Mouse (Mus musculus): ENCODE measurements at regions not wholly inside any gene's neighbourhood (a gene's known extent, or its start where the extent isn't known, plus 50 kb on each side); places are given as distances from the start of the nearest gene placed in this dataset.

DNA sequence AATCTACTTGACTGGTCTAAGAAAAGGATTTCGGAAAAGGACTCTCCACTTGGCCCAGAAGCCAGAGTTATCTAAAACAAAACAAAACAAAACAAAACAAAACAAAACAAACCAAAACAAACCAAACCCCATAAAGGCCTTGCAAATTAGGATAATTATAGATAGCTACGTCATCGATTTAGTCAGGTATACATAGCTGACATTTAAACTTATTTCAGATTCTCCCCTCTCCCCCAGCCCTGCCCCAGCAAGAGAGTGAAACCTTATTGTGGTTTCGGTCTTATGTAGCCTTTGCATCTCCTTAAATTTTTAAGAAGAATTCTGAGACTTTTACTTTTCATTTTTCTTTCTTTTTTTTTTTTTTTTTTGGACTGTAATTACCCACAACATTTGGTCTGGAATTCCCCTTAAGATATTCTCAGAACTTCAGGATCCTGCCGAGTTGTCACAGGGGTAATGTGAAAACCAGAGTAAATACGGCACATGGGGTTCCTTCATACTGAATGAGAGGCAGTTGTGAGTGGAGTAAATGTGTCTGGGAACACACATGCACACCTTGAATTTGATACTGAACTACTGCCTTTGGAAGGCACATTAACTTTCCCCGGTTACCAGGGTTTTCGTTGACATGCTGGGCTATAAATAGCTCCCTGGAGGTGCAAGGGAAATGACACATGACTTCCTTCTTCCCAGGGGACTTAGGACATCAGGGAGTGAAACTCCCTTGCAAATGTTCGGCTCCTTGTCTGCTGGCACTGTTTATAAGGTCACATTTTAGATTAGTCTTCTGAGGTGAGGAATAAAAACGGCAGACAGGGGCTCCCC lies 94.8 kb upstream of the Rap1b start:
- DNase-seq (ENCODE audit: low spot score in 2 of 2), result no peak

DNA sequence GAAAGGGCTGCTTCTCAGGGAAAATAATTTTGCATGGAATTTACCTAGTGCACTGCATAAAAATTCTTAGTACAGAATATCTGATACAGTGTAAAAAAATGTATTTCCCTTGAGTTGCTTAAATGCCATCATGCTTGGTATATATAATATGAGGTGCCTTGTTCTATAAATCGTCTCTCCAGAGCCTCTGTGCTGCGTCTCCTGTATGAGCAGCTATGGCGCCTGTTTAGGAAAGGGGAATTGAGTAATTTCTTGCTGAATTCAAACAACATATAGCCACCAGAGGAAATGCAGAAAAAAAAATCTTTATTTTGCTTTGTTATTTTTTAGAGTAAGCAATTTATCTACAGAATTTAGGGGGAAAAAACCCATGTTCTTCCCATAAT lies 95.4 kb upstream of the Rap1b start:
- DNase-seq (ENCODE audit: low spot score in 2 of 2), result no peak

DNA sequence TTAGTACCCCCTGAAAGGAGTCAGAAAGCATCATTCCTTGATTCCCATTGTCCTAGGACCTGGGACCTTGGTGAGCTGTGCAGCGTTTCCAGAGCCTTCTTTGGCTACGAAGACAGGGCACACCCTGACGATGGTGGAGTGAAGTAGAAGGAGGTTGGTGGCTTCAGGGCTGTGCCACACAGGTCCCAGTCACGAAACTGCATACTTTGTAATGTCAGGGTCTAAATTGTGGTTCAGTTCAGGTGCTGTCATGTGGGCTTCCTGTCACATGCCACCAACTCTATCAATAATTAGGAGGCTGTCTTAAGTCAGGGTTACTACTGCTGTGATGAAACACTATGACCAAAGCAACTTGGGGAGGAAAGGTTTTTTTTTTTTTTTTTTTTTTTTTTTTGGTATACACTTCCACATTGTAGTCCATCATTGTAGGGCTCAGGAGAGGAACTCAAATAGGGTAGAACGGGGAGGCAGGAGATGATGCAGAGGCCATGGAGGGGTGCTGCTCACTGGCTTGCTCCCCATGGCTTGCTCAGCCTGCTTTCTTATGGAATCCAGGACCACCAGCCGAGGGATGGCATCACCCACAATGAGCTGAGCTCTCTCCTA lies 98.0 kb upstream of the Rap1b start:
- no peak for DNase-seq (ENCODE audit: low spot score in 2 of 2)

DNA sequence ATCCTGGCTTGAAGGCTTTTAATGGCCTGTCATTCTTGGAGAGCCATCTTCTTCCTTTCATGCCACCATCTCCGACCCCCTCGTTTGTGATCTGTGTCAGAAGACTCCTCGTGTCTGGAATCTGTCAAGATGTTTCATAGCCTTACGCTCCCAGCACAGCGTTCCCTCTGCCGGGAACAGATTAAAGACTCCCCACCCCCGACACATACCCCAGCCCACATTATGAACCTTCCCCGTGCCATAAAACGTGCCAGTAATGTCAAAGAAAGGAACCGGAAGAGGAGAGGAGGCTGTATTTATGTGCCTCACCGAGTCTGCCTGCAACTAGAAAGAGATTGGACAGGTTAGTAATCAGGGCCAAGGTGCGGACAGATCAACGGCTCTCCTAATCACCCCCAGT lies 101.4 kb upstream of the Rap1b start:
- no peak for DNase-seq (ENCODE audit: low spot score in 2 of 2)

DNA sequence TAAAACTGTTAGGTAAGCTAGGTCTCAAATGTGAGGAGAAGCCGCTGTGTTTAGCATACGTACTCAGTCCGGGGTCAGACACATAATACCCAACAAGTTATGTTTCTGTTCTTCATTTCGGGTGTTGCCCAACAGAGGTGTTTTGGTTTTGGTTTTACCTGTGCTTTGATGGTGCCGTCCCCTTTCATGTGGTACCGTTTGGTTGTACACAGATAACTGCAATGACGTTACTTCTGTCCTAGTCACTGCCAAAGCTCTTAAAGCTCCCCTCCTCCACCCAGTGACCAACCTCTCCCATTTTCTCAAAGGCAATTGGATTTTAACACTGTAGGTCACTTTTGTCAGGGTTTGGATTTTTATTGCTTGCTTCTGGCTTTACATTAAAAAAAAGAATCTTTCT lies 102.1 kb upstream of the Rap1b start:
- DNase-seq (ENCODE audit: low spot score in 2 of 2), result no peak

DNA sequence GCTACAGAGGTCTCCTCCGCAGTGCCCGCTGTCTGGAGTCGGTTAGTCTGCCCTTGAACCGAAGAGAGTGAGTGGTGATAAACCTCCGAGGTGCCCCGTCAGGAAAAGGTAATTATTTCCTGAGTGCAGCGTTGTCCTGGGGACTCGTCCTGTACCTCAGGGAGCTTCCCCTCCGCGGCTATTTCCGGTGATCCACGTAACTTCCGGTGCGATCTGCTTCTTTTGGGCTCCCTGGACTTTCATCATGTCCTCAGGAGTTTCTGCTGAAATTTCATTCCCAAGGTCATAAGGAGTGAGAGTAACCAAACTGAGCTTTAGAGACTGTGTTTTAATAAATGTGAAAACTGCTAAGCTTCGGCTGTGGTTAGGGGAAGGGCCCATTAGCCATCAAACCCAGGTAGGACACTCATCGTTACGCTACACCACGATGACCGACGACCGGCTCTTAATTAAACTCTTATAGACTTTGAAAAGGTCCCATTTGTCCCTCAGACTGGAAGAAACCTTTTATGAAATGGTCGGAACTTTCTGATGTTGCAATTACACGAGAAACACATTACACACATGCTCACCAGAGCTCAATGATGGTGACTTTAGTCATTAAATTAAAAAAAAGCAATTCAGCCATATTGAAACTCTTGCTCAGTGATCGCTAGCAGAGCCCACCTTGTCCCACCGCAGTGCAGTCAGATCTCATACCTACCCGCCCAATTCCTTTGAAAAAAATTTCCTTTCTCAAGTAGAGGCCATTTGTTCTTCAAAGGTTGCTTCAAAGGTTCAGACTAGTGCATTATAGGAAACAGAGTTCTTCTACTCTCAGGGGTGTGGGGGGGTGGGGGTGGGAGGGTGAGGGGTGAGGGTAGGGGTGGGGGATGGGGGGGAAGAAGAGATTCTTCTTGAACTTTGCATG lies 106.5 kb upstream of the Rap1b start:
- no peak for DNase-seq (ENCODE audit: low spot score in 2 of 2)

DNA sequence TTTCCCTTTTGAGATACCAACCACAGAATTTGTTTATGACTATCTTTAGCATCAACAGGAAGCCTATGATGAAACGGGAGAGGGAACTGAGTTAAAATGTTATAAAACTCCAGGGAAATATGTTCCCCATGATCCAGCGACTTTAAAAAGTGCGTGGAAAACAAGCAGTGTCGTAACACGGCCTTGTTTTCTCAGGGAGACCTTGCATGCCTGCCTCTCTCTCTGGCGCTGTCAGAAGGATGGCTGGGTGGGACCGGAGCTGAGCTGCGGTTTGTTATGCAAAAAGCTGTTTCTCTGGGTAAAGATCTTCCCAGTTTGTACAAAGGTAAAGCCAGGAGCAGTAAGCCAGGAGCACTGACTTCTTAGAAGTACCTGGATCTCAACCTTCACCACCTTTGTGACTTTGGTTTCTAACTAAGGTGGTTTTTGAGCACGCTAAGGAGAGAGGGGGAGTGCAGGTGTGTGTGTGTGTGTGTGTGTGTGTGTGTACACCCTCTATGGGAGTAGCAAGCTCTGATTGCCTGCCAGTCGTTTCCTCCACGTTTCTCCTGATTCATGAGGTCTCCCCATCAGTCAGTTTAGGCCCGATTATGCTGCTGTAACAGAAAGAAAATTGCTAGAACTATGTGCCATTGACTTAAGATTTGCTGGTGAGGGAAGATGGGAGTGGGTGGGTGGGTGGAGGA lies 107.3 kb upstream of the Rap1b start:
- no peak for DNase-seq (ENCODE audit: low spot score in 2 of 2)

DNA sequence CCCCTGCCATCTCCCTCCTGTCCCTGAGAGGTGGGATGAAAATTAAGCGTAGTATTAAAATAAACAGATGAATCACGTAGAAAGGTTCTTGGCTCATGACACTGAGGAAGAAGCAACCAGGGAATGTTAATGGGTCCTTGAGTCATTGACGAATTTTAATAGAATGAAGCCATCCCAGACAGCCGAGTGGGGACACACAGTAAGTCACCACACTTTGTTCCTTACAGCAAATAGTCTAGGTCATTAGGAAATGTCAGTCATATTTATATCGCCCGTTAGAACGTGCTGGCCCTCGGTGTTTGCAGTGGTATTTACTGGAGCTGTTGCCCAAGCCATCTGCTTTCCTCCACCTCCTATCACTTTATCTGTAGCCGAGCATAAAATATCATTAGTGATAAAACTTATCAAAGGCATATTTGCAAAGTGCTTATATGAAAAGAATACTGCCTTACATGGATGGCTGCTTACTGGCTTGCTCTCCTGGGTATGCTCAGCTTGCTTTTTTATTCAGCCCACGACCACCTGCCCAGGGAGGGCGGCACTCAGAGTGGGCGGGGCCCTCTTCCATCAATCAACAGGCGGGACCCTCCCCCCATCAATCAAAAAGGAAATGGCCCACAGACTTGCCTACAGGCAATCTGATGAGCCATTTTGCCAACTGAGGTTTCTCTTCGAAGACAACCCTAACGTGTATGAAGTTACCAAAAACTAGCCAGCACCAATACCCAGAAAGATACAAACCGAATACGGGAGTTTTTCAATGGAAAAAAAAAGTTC lies 110.5 kb upstream of the Rap1b start:
- DNase-seq (ENCODE audit: low spot score in 2 of 2), result no peak

DNA sequence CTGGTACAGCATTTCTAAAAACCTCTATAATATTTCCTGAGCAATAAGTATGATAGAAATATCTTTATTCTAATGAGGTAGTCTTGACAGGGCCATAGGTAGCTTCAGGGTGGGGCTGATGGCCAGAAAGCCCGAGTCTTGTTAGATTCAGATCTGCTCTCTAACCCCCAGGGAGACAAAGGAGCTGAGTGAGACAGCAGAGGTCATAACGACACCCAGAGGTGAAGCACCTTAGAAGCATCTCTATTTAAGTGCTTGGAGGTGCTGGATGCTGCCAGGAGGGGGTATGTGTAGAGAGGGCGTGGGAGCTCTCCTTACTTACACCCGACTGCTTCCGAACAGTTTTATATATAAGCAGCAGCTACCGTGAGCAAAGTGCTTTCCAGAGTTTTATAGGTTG lies 128.9 kb upstream of the Rap1b start:
- no peak for DNase-seq (ENCODE audit: low spot score in 2 of 2)

DNA sequence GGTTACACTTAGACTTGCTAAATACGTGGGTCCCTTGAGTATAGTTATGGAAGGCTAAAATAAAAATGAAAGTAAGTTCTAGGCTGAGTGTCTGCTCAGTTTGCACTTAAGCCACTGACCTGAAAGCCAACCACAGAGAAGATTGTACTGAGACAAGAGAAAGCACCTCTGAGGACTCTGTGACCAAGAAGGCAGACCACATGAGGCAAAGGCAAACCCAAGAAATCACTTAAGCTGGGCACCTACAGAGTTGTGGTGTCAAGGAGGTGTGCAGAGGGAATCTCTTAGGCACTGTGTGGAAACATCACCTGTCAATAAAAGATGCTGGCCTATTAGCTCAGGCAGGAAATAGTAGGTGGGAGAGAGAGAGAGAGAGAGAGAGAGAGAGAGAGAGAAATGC lies 129.6 kb upstream of the Rap1b start:
- no peak for DNase-seq (ENCODE audit: low spot score in 2 of 2)

DNA sequence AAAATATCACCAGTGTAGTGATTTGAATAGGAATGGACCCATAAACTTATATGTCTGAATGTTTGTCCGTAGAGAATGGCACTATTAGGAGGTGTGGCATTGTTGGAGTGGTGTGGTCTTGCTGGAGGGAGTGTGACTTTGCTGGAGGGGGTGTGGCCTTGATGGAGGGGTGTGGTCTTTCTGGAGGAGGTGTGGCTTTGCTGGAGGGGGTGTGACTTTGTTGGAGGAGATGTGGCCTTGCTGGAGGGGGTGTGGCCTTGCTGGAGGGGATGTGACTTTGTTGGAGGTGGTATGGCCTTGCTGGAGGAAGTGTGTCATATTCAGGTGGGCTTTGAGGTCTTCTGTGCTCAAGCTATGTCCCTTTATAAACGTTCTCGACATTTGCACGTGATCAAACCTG lies 133.3 kb upstream of the Rap1b start:
- no peak for DNase-seq (ENCODE audit: low spot score in 2 of 2)

DNA sequence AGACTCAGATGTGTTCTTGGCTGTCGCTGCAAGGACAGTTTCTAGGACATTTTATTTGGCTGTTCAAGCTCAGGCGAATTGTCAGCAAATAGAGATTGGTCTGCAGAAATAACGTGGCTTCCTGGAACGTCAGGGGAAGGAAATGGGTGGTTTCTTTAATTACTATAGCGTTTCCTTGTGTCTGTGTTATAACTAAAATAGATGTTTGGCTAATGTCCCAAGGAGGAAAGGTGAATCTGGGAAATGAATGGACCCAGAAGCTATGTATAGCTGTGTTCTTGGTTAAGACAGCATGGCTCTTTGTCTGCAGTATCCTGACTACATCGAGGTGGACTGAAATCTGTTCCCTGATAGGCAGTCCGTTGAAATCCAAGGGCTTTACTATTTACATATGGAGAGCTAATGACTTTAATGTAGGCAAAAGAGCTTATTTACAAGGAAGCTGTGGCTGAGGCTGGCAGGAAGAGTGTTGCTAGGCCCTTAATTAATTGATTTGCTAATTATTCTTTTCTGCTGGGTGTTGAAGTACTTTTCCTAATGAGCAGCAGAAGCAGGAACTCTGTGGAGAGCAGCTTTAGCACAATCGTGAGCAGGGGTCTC lies 136.9 kb upstream of the Rap1b start:
- DNase-seq (ENCODE audit: low spot score in 2 of 2), result no peak

DNA sequence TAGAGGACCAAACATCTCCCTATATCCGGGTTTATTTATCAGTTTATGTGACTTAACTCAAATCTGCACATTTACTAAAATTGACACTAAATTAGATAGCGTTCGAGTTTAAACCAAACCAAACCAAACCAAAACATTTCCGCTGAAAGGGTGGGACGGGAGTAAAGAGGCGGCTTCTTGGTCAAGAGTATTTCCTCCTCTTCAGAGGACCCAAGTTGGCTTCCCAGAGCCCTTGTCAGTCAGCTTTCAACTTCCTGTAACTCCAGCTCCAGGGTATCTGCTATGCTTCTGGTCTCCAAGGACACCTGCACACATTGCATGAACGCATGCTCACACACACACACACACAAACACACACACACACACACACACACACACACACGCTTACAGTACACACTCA lies 137.4 kb upstream of the Rap1b start:
- DNase-seq (ENCODE audit: low spot score in 2 of 2), result no peak

DNA sequence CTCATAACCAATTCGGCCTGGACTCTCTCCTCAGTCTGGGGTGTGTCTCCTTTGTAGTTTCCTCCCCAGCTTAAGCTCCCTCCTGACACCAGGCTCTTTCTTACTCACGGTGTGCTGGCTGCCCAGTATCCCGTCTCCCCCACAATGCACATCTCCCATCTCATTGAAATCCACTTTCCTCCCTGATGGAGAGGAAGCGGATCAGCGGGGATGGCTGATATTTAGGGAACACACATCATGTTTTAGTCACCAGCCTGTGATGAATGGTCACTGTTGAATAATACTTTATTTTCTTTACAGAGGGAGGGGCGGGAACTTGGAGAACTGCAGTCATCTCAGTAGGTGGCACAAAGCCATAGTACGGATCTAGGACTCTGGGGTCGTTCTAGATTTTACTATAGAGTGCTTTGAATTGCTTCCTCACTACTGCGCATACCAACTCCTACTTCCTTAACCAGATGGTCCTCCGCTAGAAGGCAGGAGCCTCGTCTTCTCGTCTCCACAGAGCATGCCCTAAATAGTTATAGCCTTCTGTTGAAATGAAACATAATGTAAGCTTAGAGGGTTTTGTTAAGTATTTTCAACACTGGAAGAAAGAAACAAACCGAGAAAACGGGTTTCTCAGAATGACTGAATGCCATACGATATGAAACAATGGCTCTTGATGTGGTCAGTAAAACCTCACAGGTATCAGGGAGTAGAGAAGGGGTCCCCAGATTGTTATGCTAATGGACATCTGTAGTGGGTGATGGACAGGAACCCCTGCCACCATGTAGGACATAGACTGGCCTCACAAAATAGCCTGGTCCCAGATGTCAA lies 139.2 kb upstream of the Rap1b start:
- DNase-seq (ENCODE audit: low spot score in 2 of 2), result no peak

DNA sequence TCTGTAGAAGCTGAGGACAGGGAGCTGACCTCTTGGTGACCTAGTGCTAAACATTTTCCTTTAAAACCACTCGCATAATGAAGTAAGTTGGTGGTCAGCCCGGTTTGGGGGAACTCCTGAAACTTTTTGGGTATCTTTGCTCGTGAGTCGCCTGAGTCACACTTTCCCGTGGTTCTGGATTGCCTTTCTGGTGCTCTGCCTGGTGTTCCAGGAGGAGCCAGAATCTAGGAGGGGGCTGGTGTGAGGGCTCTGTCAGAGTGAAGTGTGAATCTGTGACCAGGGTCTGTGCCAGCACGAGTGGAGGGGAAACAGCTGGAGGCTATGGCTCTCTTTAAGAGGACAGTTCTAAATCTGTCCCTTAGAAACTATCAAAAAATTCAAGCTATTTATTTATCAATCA lies 141.8 kb upstream of the Rap1b start:
- DNase-seq (ENCODE audit: low spot score in 2 of 2), result no peak

DNA sequence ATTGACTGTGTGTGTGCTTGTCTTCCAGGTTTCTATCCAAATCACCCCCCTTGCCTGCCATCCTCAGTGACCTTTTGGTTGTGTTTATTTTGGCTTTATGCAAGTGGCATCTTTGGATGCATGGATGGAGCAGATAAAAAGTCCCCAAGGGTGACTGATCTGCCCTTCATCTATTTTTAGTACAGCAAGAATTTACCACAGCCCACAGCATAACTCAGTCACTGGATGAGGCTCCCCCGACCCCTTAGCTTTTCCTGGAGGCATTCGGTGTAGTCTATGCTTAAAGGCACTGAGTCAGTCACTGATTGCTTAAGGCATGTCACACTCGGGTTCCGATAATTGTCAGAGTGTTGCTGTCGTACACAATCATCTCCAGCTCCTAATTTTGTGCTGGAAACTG lies 142.2 kb upstream of the Rap1b start:
- no peak for DNase-seq (ENCODE audit: low spot score in 2 of 2)

DNA sequence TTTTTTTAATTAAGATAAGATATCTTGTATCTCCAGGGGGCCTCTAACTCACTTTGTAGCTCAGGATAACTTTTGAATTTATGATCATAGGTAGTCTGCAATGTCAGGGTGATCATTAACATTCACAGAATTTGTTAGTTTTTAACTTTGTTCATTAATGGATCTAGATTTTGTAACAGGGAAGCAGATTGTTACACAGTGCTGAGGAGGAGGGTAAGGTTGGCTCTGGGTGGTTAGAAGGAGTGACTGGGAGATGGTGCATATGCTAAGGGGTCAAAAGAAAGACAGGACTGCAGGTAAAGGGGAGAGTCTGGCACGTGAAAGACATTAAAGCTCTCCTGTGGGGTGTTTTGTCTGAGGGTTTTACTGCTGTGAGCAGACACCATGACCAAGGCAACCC lies 145.3 kb upstream of the Rap1b start:
- no peak for DNase-seq (ENCODE audit: low spot score in 2 of 2)

DNA sequence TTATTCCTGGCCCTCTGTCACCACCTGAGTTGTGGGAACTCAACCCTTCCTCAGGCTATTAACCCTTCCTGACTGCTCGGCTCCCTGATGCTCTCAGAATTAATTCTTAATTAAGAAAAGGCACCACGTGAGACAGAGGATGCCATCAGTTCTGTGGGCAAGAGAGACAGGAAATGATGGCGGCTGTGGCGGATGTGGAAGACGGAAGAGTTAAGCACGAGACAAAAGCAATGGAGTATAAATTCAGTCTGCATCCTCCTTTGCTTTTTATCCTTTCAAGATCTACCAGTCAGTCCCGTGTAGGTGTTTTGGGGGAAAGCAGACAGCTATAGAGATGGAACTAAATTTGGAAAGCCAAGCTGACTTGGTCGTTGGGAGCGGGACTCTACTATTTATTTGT lies 146.5 kb upstream of the Rap1b start:
- no peak for DNase-seq (ENCODE audit: low spot score in 2 of 2)

DNA sequence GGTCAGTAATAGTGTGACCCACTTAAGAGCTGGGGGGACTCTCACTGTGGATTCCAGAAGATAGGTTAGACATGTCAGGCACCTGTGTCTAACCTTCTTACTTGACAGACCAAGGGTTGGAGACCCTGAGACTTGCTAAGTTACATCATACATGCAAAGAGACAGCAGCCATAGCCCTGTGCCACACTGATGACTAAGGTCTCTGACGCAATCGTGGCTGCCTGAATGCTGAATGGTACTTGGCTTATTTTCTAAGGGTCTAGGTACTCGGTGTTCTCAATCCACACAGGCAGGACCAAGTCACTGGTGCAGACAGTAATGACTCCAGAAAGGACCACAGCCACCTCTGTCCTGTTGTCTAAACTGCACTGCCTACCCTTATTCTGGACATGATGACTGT lies 147.8 kb upstream of the Mdm1 start:
- DNase-seq (ENCODE audit: low spot score in 2 of 2), result no peak

DNA sequence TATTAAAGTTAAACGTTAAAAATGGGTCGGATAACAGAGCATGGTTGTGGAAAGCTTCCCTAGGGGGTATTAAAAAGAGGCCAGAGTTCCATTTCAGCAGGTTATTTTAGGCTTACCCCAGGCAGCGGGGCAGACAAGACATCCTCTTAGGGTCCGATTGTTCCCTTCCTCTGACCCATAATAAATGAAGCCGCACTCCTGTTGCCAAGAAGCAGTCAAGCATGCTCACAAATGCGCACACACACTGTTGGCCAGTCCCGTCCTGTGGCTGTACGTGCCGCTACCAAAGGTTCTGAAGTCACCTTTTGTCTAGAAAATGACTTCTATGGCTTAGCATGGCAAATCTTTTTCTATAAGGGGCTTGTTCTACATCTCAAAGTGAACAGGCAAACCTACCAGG lies 146.8 kb upstream of the Mdm1 start:
- no peak for DNase-seq (ENCODE audit: low spot score in 2 of 2)
